Mouse (Mus musculus) cerebellum, adult 2 months (tissue): Measurements from ENCODE around the gene Ube2j1. TPM values are rescaled to one million over a fixed set of nuclear protein-coding genes. Genes with fewer than 3 reads are reported as not detected.

Experiments
- DNase-seq, 2 experiments: peaks; one replicate each; pipeline ENCODE4 v3.0.0; 2021
- H3K27ac ChIP-seq: fragments of 200-500 bp; 2 replicates; pipeline ENCODE4 v1.5.1; 2012; ENCODE audit warnings: low read length, control low read depth, inconsistent platforms; ENCODE audit not compliant: insufficient read depth
- H3K27me3 ChIP-seq: fragments of 200-500 bp; 2 replicates; pipeline ENCODE4 v1.6.1; 2012; ENCODE audit warnings: inconsistent platforms, mild to moderate bottlenecking, low read length, moderate library complexity; ENCODE audit not compliant: control insufficient read depth, insufficient read depth
- H3K4me1 ChIP-seq: fragments of 200-500 bp; 2 replicates; pipeline ENCODE4 v1.6.1; 2011; ENCODE audit warnings: low read length; ENCODE audit not compliant: control insufficient read depth, insufficient read depth
- H3K4me3 ChIP-seq: fragments of 200-500 bp; replicated peaks from 2 replicates; pipeline ENCODE3; 2011; ENCODE audit warnings: mild to moderate bottlenecking, low read depth, low read length, control low read depth; ENCODE audit not compliant: insufficient read depth
- CTCF ChIP-seq: fragments of 200-500 bp; IDR thresholded peaks from 2 replicates; pipeline ENCODE4 v1.5.1; 2011; ENCODE audit warnings: low read depth, mild to moderate bottlenecking, control low read depth, low read length, moderate library complexity, borderline replicate concordance; ENCODE audit not compliant: insufficient read depth
- POLR2A ChIP-seq: fragments of 200-500 bp; IDR thresholded peaks from 2 replicates; pipeline ENCODE4 v1.6.1; 2011; ENCODE audit warnings: low read length, control low read depth, borderline replicate concordance; ENCODE audit not compliant: insufficient read depth
- WGBS: fragments of 180-500 bp; shearing (Covaris S2); methylation state at CpG from one replicate; pipeline ENCODE4 v1.1.7; 2018; 5-methylcytosine and 5-hydroxymethylcytosine counted together
- polyA plus RNA-seq: library from polyadenylated mRNA; depleted of rRNA; stranded (reverse); fragments of >200 nt; gene quantifications from 2 replicates; pipeline ENCODE4 v1.2.3, GENCODE M21; 2012

Ube2j1 gene
- polyA plus RNA-seq, 1 experiment: 80.8 TPM

GRCm38 (mm10) chr4:33024420-33024819 lies 6.8 kb upstream of the Ube2j1 start:
- H3K4me3 ChIP-seq: no peak overlapping the region
- no peaks in the 10 kb centered on the region for H3K27me3 ChIP-seq
- DNase-seq: no peak
- 80% methylated on average over 8 of the region's 8 CpGs for WGBS
- H3K27ac ChIP-seq: no peak overlapping the region
- TF ChIP-seq CTCF (no peak), POLR2A (no peak)
- peaks cover 6% of the 10 kb centered on the region; the same call in 1 of the 2 replicates for H3K4me1 ChIP-seq

GRCm38 (mm10) chr4:33029104-33029503 lies 2.1 kb upstream of the Ube2j1 start:
- Histone ChIP-seq H3K27ac (no peak overlapping the region), H3K27me3 (no peaks in the 10 kb centered on the region), H3K4me1 (peaks cover 11% of the 10 kb centered on the region; the same call in 1 of the 2 replicates), H3K4me3 (no peak overlapping the region)
- TF ChIP-seq POLR2A (no peak), CTCF (no peak)
- 88% methylated on average over 7 of the region's 7 CpGs for WGBS
- no peak for DNase-seq

- H3K27me3 ChIP-seq: no peaks in the 10 kb centered on the region
- peak overlapping the region; percentile 75 for H3K4me3 ChIP-seq
- no peak for TF ChIP-seq CTCF
- TF ChIP-seq POLR2A: no peak
- peaks cover 13% of the 10 kb centered on the region; the same call in 1 of the 2 replicates for H3K4me1 ChIP-seq
- peak; percentile 40 to 80 for DNase-seq
- peak overlapping the region; percentile 97 for H3K27ac ChIP-seq
- under 1% methylated on average over 55 of the region's 55 CpGs for WGBS
Observed at GRCm38 (mm10) chr4:33030264-33031194, 687 bp upstream of the Ube2j1 start.

- no peak for TF ChIP-seq CTCF
- no peak for TF ChIP-seq POLR2A
- H3K4me1 ChIP-seq: peaks cover 13% of the 10 kb centered on the region; the same call in 1 of the 2 replicates
- peak overlapping the region; percentile 52; the same call in 1 of the 2 replicates for H3K27ac ChIP-seq
- H3K27me3 ChIP-seq: no peaks in the 10 kb centered on the region
- H3K4me3 ChIP-seq: peak overlapping the region; percentile 75
- DNase-seq: no peak
- 4% methylated on average over 4 of the region's 4 CpGs for WGBS
Observed at GRCm38 (mm10) chr4:33032045-33032444, 829 bp downstream of the Ube2j1 start.

GRCm38 (mm10) chr4:33033515-33033914 lies 2.3 kb downstream of the Ube2j1 start:
- Histone ChIP-seq H3K27ac (no peak overlapping the region), H3K4me3 (no peak overlapping the region), H3K4me1 (peaks cover 13% of the 10 kb centered on the region; the same call in 1 of the 2 replicates), H3K27me3 (no peaks in the 10 kb centered on the region)
- no peak for DNase-seq
- WGBS: 73% methylated on average over 6 of the region's 6 CpGs
- TF ChIP-seq CTCF (no peak), POLR2A (no peak)

- Histone ChIP-seq H3K27ac (no peak overlapping the region), H3K27me3 (no peaks in the 10 kb centered on the region), H3K4me1 (no peaks in the 10 kb centered on the region; the same call in 1 of the 2 replicates), H3K4me3 (no peak overlapping the region)
- WGBS: 84% methylated on average over 4 of the region's 4 CpGs
- TF ChIP-seq POLR2A (no peak), CTCF (no peak)
- no peak for DNase-seq
Observed at GRCm38 (mm10) chr4:33039826-33040225, 8.6 kb downstream of the Ube2j1 start.

GRCm38 (mm10) chr4:33049601-33050000 lies 18.4 kb downstream of the Ube2j1 start:
- TF ChIP-seq POLR2A (no peak), CTCF (no peak)
- WGBS: 96% methylated on average over 11 of the region's 11 CpGs
- H3K27me3 ChIP-seq: no peaks in the 10 kb centered on the region
- no peak overlapping the region for H3K4me3 ChIP-seq
- peaks cover 4% of the 10 kb centered on the region for H3K4me1 ChIP-seq
- no peak for DNase-seq
- H3K27ac ChIP-seq: no peak overlapping the region

- Histone ChIP-seq H3K27ac (no peak overlapping the region), H3K4me3 (no peak overlapping the region), H3K27me3 (no peaks in the 10 kb centered on the region), H3K4me1 (peaks cover 4% of the 10 kb centered on the region)
- WGBS: 75% methylated on average over 3 of the region's 3 CpGs
- TF ChIP-seq POLR2A (no peak), CTCF (no peak)
- no peak for DNase-seq
Observed at GRCm38 (mm10) chr4:33052055-33052454, 20.8 kb downstream of the Ube2j1 start.
